In the genomic region with DNA sequence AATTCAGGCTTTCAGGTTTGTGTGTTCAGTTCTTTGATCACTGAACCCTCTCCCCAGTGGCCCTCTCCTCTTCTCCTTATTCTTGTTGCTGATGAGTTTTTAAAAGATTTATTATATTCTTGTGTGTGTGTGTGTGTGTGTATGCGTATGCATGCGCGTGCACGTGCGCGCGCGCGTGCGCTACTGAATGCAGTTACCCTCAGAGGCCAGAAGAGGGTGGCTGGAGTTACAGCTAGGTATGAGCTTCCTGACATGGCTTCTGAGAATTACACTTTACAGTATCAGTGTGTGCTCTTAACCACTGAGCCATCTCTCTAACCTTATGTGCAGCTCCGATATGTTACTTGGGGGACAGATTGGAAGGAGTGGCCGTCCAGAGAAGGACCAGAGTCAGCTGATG, we compare ENCODE assay signal across 8 mouse cellular contexts. TPM values are rescaled to one million over a fixed set of nuclear protein-coding genes. Genes with fewer than 3 reads are reported as not detected.
DNase-seq lines count a peak whose midpoint lies in the region; ATAC-seq and TF ChIP-seq lines count a peak whose summit lies in the region.
"Not testable (repeated sequence)": the region's sequence is repeated elsewhere in the genome, so short reads cannot be mapped to it uniquely, and the experiment has no call there.
"Had no signal": no experiment of that assay in that cellular context is flagged by ENCODE, and none has a peak within 500 bp of the region (broad histone marks: within the 10 kb centered on the region; RNA-seq: fewer than 3 reads in every experiment).

No protein-coding gene starts in this region.

- not testable (repeated sequence) for H3K4me1 ChIP-seq in forebrain, postnatal 0 days (ENCODE audit: insufficient read depth); hindbrain, postnatal 0 days (ENCODE audit: insufficient read depth, low read length); liver, embryonic 14.5 days (replicated peaks; ENCODE audit: control insufficient read depth in 2 of 2, insufficient read depth in 2 of 2, low read length in 1 of 2); lung, postnatal 0 days (ENCODE audit: insufficient read depth, low read depth, low read length); stomach, postnatal 0 days (replicated peaks; ENCODE audit: control insufficient read depth, insufficient read depth)

- not testable (repeated sequence) for H3K36me3 ChIP-seq in forebrain, postnatal 0 days (ENCODE audit: insufficient read depth); hindbrain, postnatal 0 days (ENCODE audit: insufficient read depth, low read length); liver, embryonic 14.5 days (replicated peaks; ENCODE audit: control insufficient read depth, insufficient read depth, low read depth); lung, postnatal 0 days (ENCODE audit: insufficient read depth, low read length); stomach, postnatal 0 days (ENCODE audit: control insufficient read depth, insufficient read depth, low read length)

- not testable (repeated sequence) for TF ChIP-seq EP300 in liver, embryonic 14.5 days (IDR thresholded peaks at IDR 0.05; ENCODE audit: low read depth); lung, postnatal 0 days (IDR thresholded peaks at IDR 0.05); stomach, postnatal 0 days (optimal IDR thresholded peaks at IDR 0.05)

- TF ChIP-seq CTCF in forebrain, postnatal 0 days (IDR thresholded peaks at IDR 0.05; ENCODE audit: low read depth): 0 out of 2 replicates have a peak, but pooled peaks have one; percentile 9
- peak; percentile 28 for TF ChIP-seq CTCF in hindbrain, postnatal 0 days (IDR thresholded peaks at IDR 0.05; ENCODE audit: low read depth)
- peak; percentile 18 for TF ChIP-seq CTCF in liver, embryonic 14.5 days (IDR thresholded peaks at IDR 0.05; ENCODE audit: low read depth)
- 0 out of 2 replicates have a peak, but pooled peaks have one; percentile 12 for TF ChIP-seq CTCF in lung, postnatal 0 days (IDR thresholded peaks at IDR 0.05)
- peak; percentile 25; the same call in 1 of the 2 replicates for TF ChIP-seq CTCF in stomach, postnatal 0 days (IDR thresholded peaks at IDR 0.05; ENCODE audit: low read depth)

- H3K4me3 ChIP-seq in forebrain, postnatal 0 days (ENCODE audit: low read depth, low read length); hindbrain, postnatal 0 days (ENCODE audit: low read length); liver, embryonic 14.5 days (ENCODE audit: insufficient read depth in 1 of 2, low read depth in 2 of 2, low read length in 2 of 2); lung, postnatal 0 days (ENCODE audit: low read depth, low read length); stomach, postnatal 0 days (ENCODE audit: low read depth, low read length): not testable (repeated sequence)

- H3K27ac ChIP-seq in forebrain, postnatal 0 days (ENCODE audit: low read depth, low read length); hindbrain, postnatal 0 days; liver, embryonic 14.5 days; lung, postnatal 0 days (ENCODE audit: low read length); stomach, postnatal 0 days (replicated peaks): not testable (repeated sequence)

- WGBS in forebrain, postnatal 0 days: 77% methylated on average over 12 of the region's 12 CpGs
- WGBS in hindbrain, postnatal 0 days: 71% methylated on average over 12 of the region's 12 CpGs
- WGBS in liver, embryonic 14.5 days (ENCODE audit: insufficient replicate concordance): 70% methylated on average over 12 of the region's 12 CpGs
- 79% methylated on average over 12 of the region's 12 CpGs for whole genome bisulfite sequencing in lung, postnatal 0 days
- WGBS in stomach, postnatal 0 days: 73% methylated on average over 12 of the region's 12 CpGs

- H3K9me3 ChIP-seq in forebrain, postnatal 0 days (ENCODE audit: low read length); hindbrain, postnatal 0 days (ENCODE audit: low read length); liver, embryonic 14.5 days (ENCODE audit: control insufficient read depth, low read length); lung, postnatal 0 days (ENCODE audit: low read length); stomach, postnatal 0 days (ENCODE audit: control insufficient read depth, low read length): not testable (repeated sequence)

- peak; percentile 74 for DNase-seq in R1 (ENCODE audit: low read depth, low spot score)
- not testable (repeated sequence) for DNase-seq in forebrain, postnatal 0 days; liver, embryonic 14.5 days (ENCODE audit: low read depth in 3 of 3, low spot score in 3 of 3); lung, postnatal 0 days (ENCODE audit: low spot score); stomach, postnatal 0 days (ENCODE audit: low spot score)
- DNase-seq in hindbrain, postnatal 0 days (ENCODE audit: low spot score): peak; percentile 23

- not testable (repeated sequence) for H3K4me2 ChIP-seq in forebrain, postnatal 0 days (ENCODE audit: low read depth); hindbrain, postnatal 0 days (ENCODE audit: low read depth, low read length); liver, embryonic 14.5 days (ENCODE audit: low read depth); lung, postnatal 0 days (replicated peaks; ENCODE audit: low read depth, low read length); stomach, postnatal 0 days (replicated peaks; ENCODE audit: low read depth)

- not testable (repeated sequence) for ATAC-seq in forebrain, postnatal 0 days; hindbrain, postnatal 0 days; liver, embryonic 14.5 days (ENCODE audit: insufficient read depth); lung, postnatal 0 days; stomach, postnatal 0 days (ENCODE audit: low FRiP score, low TSS enrichment)

- H3K27me3 ChIP-seq in forebrain, postnatal 0 days (ENCODE audit: insufficient read depth, low read length); hindbrain, postnatal 0 days (ENCODE audit: insufficient read depth, low read length); liver, embryonic 14.5 days (ENCODE audit: control insufficient read depth, insufficient read depth, low read length); lung, postnatal 0 days (replicated peaks; ENCODE audit: insufficient read depth, low read length); stomach, postnatal 0 days (ENCODE audit: control insufficient read depth, insufficient read depth, low read length): not testable (repeated sequence)

- H3K9ac ChIP-seq in forebrain, postnatal 0 days; hindbrain, postnatal 0 days (replicated peaks; ENCODE audit: low read length); liver, embryonic 14.5 days (replicated peaks); lung, postnatal 0 days (replicated peaks; ENCODE audit: low read depth); stomach, postnatal 0 days (ENCODE audit: low read length): not testable (repeated sequence)

RNA-seq across cellular contexts. Expression of a gene that starts 12.6 kb away (rescaled TPM):
- total RNA-seq in forebrain, postnatal 0 days (2014; rRNA removed): 28.8 and 53.5 TPM in 2 replicates
- polyA plus RNA-seq in forebrain, postnatal 0 days (2015; fragmentation: Nextera tagmentation; extraction: Ambion mirVana): 18.1 and 21.6 TPM in 2 replicates
- 120 and 136 TPM in 2 replicates for total RNA-seq in hindbrain, postnatal 0 days (2014; rRNA removed)
- polyA plus RNA-seq in hindbrain, postnatal 0 days (2015; fragmentation: Nextera tagmentation; extraction: Ambion mirVana): 51.9 and 56.7 TPM in 2 replicates
- polyA plus RNA-seq in liver, embryonic 14.5 days (2012; rRNA removed): 18.2 and 18.3 TPM in 2 replicates
- 16.9 and 22.7 TPM in 2 replicates for polyA plus RNA-seq in liver, embryonic 14.5 days (2014; fragmentation: Nextera tagmentation; extraction: Ambion mirVana)
- polyA plus RNA-seq in lung, postnatal 0 days (2015; fragmentation: Nextera tagmentation; extraction: Ambion mirVana): 87.5 and 92.1 TPM in 2 replicates
- 36.2 and 42.6 TPM in 2 replicates for polyA plus RNA-seq in stomach, postnatal 0 days (2015; fragmentation: Nextera tagmentation; extraction: Ambion mirVana)
- polyA plus RNA-seq: activated CD4-positive, CD25-positive, alpha-beta regulatory T cell, adult 4 months; G1E had no signal

RNA-seq across cellular contexts. Expression of a gene that starts 56.2 kb away (rescaled TPM):
- total RNA-seq in forebrain, postnatal 0 days (2014; rRNA removed): 13.6 and 18.3 TPM in 2 replicates
- polyA plus RNA-seq in forebrain, postnatal 0 days (2015; fragmentation: Nextera tagmentation; extraction: Ambion mirVana): 14.1 and 16.4 TPM in 2 replicates
- 20.9 and 32.0 TPM in 2 replicates for total RNA-seq in hindbrain, postnatal 0 days (2014; rRNA removed)
- polyA plus RNA-seq in hindbrain, postnatal 0 days (2015; fragmentation: Nextera tagmentation; extraction: Ambion mirVana): 23.3 and 23.5 TPM in 2 replicates
- polyA plus RNA-seq in liver, embryonic 14.5 days (2012; rRNA removed): 2.4 and 2.5 TPM in 2 replicates
- 2.0 and 2.1 TPM in 2 replicates for polyA plus RNA-seq in liver, embryonic 14.5 days (2014; fragmentation: Nextera tagmentation; extraction: Ambion mirVana)
- polyA plus RNA-seq in lung, postnatal 0 days (2015; fragmentation: Nextera tagmentation; extraction: Ambion mirVana): 19.3 and 22.4 TPM in 2 replicates
- polyA plus RNA-seq in stomach, postnatal 0 days (2015; fragmentation: Nextera tagmentation; extraction: Ambion mirVana): 4.8 and 5.7 TPM in 2 replicates
- polyA plus RNA-seq: G1E had no signal
